1 mouse cellular context compared by ENCODE assay signal in the genomic region with DNA sequence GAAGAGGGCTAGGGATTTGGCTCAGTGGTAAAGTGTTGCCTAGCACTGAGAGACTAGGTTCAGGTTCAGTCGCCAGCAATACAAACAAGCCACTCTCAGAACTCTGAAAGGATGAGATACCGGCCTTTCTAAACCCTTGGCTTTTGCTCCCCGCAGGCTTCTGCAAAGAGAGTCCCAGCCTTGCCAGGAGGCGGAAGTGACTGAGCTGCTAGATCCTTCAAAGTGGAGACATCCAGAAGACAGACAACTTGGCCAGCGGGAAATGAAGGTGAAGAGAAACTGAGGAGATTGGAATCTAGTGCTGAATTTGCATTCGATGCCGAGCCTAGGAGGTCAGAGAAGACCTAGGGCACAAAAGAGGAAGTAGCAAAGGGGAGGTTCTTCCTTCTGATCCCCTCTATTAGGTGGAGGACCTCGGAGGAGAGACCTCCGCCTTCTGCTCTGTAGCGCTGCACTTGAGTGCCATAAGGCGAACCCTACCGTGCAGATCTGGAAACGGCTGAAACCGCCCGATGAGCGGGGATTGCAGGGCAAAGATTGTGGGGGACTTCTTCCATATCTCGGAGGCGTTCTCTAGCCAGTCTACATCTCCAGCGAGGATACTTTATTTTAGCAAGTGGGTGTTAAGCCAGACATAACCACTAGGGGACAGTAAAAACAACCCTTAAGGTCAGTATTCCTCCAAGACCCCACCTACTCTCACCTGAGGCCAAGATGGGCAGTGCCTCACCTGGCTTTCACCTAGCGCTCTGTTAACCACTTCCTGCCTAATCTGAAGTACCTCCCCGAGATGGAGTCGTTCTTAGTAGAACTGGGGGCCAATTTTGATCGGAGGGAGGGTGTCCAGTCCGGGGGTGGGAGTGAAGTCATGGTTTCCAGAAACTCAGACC.
TF ChIP-seq lines count a peak whose summit lies in the region.

No protein-coding gene starts in this region.

TF ChIP-seq in ES-E14, 5 proteins besides CTCF, POLR2A, EP300 and RAD21:
- TF ChIP-seq ZNF384 (IDR thresholded peaks at IDR 0.05; ENCODE audit: low read depth, low read length): no peak
- TF ChIP-seq MAFK (IDR thresholded peaks at IDR 0.05; ENCODE audit: insufficient read depth, low read depth, low read length): no peak
- TF ChIP-seq CHD2 (IDR thresholded peaks at IDR 0.05; ENCODE audit: low read depth, low read length): no peak
- no peak for TF ChIP-seq ZC3H11A (IDR thresholded peaks at IDR 0.05; ENCODE audit: borderline replicate concordance, low read depth, low read length)
- TF ChIP-seq HCFC1 (IDR thresholded peaks at IDR 0.05; ENCODE audit: borderline replicate concordance, insufficient read depth, low read length): no peak
TF ChIP-seq in ES-E14: peak in this region for 0.
